In genomic region chr1:183584861-183585260, GRCm38 (mm10) we compare ENCODE assay signal across 10 mouse cellular contexts.
"Had no signal": no experiment of that assay in that cellular context is flagged by ENCODE, and none has a peak within 500 bp of the region (broad histone marks: within the 10 kb centered on the region; RNA-seq: fewer than 3 reads in every experiment).

No protein-coding gene starts in this region.

- H3K27ac ChIP-seq: limb, embryonic 13.5 days; liver, embryonic 14.5 days; midbrain, embryonic 12.5 days; neural tube, embryonic 13.5 days; stomach, postnatal 0 days had no signal

- H3K9me3 ChIP-seq: limb, embryonic 13.5 days; midbrain, embryonic 12.5 days had no signal

- H3K4me2 ChIP-seq: limb, embryonic 13.5 days; midbrain, embryonic 12.5 days; neural tube, embryonic 13.5 days had no signal

- H3K27me3 ChIP-seq: limb, embryonic 13.5 days; midbrain, embryonic 12.5 days; neural tube, embryonic 13.5 days had no signal

- H3K9ac ChIP-seq: limb, embryonic 13.5 days; liver, embryonic 14.5 days; midbrain, embryonic 12.5 days; neural tube, embryonic 13.5 days had no signal

- DNase-seq: kidney, postnatal 25 days; lung, adult 18-20 months; right cerebral cortex, postnatal 14 days; thymus, postnatal 4 days had no signal

- H3K4me1 ChIP-seq: limb, embryonic 13.5 days; midbrain, embryonic 12.5 days; neural tube, embryonic 13.5 days had no signal

- H3K4me3 ChIP-seq: limb, embryonic 13.5 days; midbrain, embryonic 12.5 days; neural tube, embryonic 13.5 days had no signal

- ATAC-seq: midbrain, embryonic 16.5 days had no signal

- H3K36me3 ChIP-seq: limb, embryonic 13.5 days; midbrain, embryonic 12.5 days; neural tube, embryonic 13.5 days had no signal
